Mouse (Mus musculus) neural tube, embryonic 14.5 days (tissue): ENCODE measurements around the gene Hoxb6. TPM values are rescaled to one million over a fixed set of nuclear protein-coding genes. Genes with fewer than 3 reads are reported as not detected.

Experiments
- ATAC-seq: fragments of 200-750 bp; cut with Nextera tagmentation; 2 replicates; pipeline ENCODE4 v1.8.0; 2017; ENCODE audit warnings: low read depth, mild to moderate bottlenecking, moderate TSS enrichment, moderate library complexity
- H3K27ac ChIP-seq: fragments of 300-500 bp; sonication (generic); 2 replicates; pipeline ENCODE4 v1.5.1; 2014; ENCODE audit warnings: low read depth, mild to moderate bottlenecking, control low read depth, low read length, moderate library complexity, mixed read lengths
- H3K27me3 ChIP-seq: fragments of 300-500 bp; sonication (generic); 2 replicates; pipeline ENCODE4 v1.6.1; 2014; ENCODE audit warnings: low read length; ENCODE audit not compliant: control insufficient read depth, insufficient read depth
- H3K36me3 ChIP-seq: fragments of 300-500 bp; sonication (generic); 2 replicates; pipeline ENCODE4 v1.6.1; 2014; ENCODE audit warnings: low read length, mixed read lengths; ENCODE audit not compliant: control insufficient read depth, insufficient read depth
- H3K4me1 ChIP-seq: fragments of 300-500 bp; sonication (generic); 2 replicates; pipeline ENCODE4 v1.6.1; 2014; ENCODE audit warnings: low read length; ENCODE audit not compliant: control insufficient read depth, insufficient read depth
- H3K4me2 ChIP-seq: fragments of 300-500 bp; sonication (generic); 2 replicates; pipeline ENCODE4 v1.6.1; 2014; ENCODE audit warnings: mild to moderate bottlenecking, low read depth, low read length, control low read depth
- H3K4me3 ChIP-seq: fragments of 300-500 bp; sonication (generic); 2 replicates; pipeline ENCODE4 v1.5.1; 2014; ENCODE audit warnings: low read depth, low read length, control low read depth, mixed read lengths
- H3K9ac ChIP-seq: fragments of 300-500 bp; sonication (generic); replicated peaks from 2 replicates; pipeline ENCODE4 v1.6.1; 2014; ENCODE audit warnings: low read depth, mild to moderate bottlenecking, control low read depth, low read length, mixed read lengths
- H3K9me3 ChIP-seq: fragments of 300-500 bp; sonication (generic); 2 replicates; pipeline ENCODE4 v1.6.1; 2016; ENCODE audit warnings: low read length; ENCODE audit not compliant: control insufficient read depth
- WGBS: fragments of 180-500 bp; shearing (Covaris S2); extraction: QIAGEN DNeasy Blood & Tissue Kit; methylation state at CpG from one replicate; pipeline ENCODE4 v1.1.7; 2014; 5-methylcytosine and 5-hydroxymethylcytosine counted together
- polyA plus RNA-seq: library from polyadenylated mRNA; unstranded; fragments of >200 nt; fragmentation: Nextera tagmentation; extraction: Ambion mirVana; gene quantifications from 2 replicates; pipeline ENCODE4 v1.2.1, GENCODE M21; 2014

The Hoxb6 gene
- 138 and 141 TPM in 2 replicates for polyA plus RNA-seq

GRCm38 (mm10) chr11:96291681-96292564 lies at the start of gene Hoxb6:
Hoxb6 (plus strand) TSS chr11:96292476.
- no peaks in the 10 kb centered on the region for H3K36me3 ChIP-seq
- WGBS: 2% methylated on average over 22 of the region's 22 CpGs
- peak; percentile 38 for ATAC-seq
- H3K27ac ChIP-seq: peak within 1 kb of the TSS; percentile 100
- H3K9me3 ChIP-seq: no peaks in the 10 kb centered on the region
- peak within 1 kb of the TSS; percentile 100 for H3K4me2 ChIP-seq
- peaks cover 26% of the 10 kb centered on the region for H3K4me1 ChIP-seq
- no peaks in the 10 kb centered on the region for H3K27me3 ChIP-seq
- peak within 1 kb of the TSS; percentile 95 for H3K4me3 ChIP-seq
- peak within 1 kb of the TSS; percentile 100 for H3K9ac ChIP-seq

- H3K4me1 ChIP-seq: peaks cover 16% of the 10 kb centered on the region
- no peaks in the 10 kb centered on the region for H3K27me3 ChIP-seq
- H3K36me3 ChIP-seq: no peaks in the 10 kb centered on the region
- peak; percentile 48 for ATAC-seq
- peak overlapping the region; percentile 56 for H3K4me2 ChIP-seq
- peak overlapping the region; percentile 45 for H3K4me3 ChIP-seq
- peak overlapping the region; percentile 75; the same call in 1 of the 2 replicates for H3K9ac ChIP-seq
- 0% methylated on average over 14 of the region's 14 CpGs for WGBS
- no peak overlapping the region for H3K27ac ChIP-seq
- no peaks in the 10 kb centered on the region for H3K9me3 ChIP-seq
These were observed 41.4 kb upstream of the Hoxb6 start for GRCm38 (mm10) chr11:96250901-96251300.

- peak; percentile 68 for ATAC-seq
- WGBS: under 1% methylated on average over 46 of the region's 46 CpGs
- Histone ChIP-seq H3K4me3 (peak overlapping the region; percentile 45), H3K4me1 (peaks cover 17% of the 10 kb centered on the region), H3K4me2 (peak overlapping the region; percentile 56), H3K9me3 (no peaks in the 10 kb centered on the region), H3K27ac (peak overlapping the region; percentile 83), H3K9ac (peak overlapping the region; percentile 75), H3K27me3 (no peaks in the 10 kb centered on the region), H3K36me3 (no peaks in the 10 kb centered on the region)
These were observed 40.7 kb upstream of the Hoxb6 start for GRCm38 (mm10) chr11:96251480-96252031.

- Histone ChIP-seq H3K27ac (peak overlapping the region; percentile 83), H3K9me3 (no peaks in the 10 kb centered on the region), H3K4me1 (peaks cover 17% of the 10 kb centered on the region), H3K9ac (peak overlapping the region; percentile 75), H3K4me2 (peak overlapping the region; percentile 56), H3K4me3 (peak overlapping the region; percentile 45), H3K36me3 (no peaks in the 10 kb centered on the region), H3K27me3 (0 out of 2 replicates have a peak, but pooled peaks cover 1% of the 10 kb centered on the region)
- WGBS: 3% methylated on average over 12 of the region's 12 CpGs
- ATAC-seq: no peak
These were observed 39.6 kb upstream of the Hoxb6 start for GRCm38 (mm10) chr11:96252541-96253120.

- ATAC-seq: no peak
- no peak overlapping the region; the same call in 1 of the 2 replicates for H3K9ac ChIP-seq
These were observed 38.1 kb upstream of the Hoxb6 start for GRCm38 (mm10) chr11:96254221-96254620.

GRCm38 (mm10) chr11:96255111-96255995 lies 36.9 kb upstream of the Hoxb6 start:
- ATAC-seq: no peak
- Histone ChIP-seq H3K27me3 (0 out of 2 replicates have a peak, but pooled peaks cover 2% of the 10 kb centered on the region), H3K4me3 (peak overlapping the region; percentile 31), H3K9ac (peak overlapping the region; percentile 47), H3K4me2 (peak overlapping the region; percentile 56), H3K9me3 (no peaks in the 10 kb centered on the region), H3K36me3 (no peaks in the 10 kb centered on the region), H3K27ac (no peak overlapping the region), H3K4me1 (peaks cover 21% of the 10 kb centered on the region)
- WGBS: 4% methylated on average over 39 of the region's 39 CpGs

More at GRCm38 (mm10) chr11:96254221-96254620, 38.1 kb upstream of the Hoxb6 start:
- Histone ChIP-seq H3K36me3 (no peaks in the 10 kb centered on the region), H3K27ac (no peak overlapping the region), H3K27me3 (0 out of 2 replicates have a peak, but pooled peaks cover 2% of the 10 kb centered on the region), H3K4me2 (peak overlapping the region; percentile 56), H3K9me3 (no peaks in the 10 kb centered on the region), H3K4me1 (peaks cover 17% of the 10 kb centered on the region), H3K4me3 (peak overlapping the region; percentile 45)
- WGBS: 3% methylated on average over 11 of the region's 11 CpGs

- H3K36me3 ChIP-seq: no peaks in the 10 kb centered on the region
- no peaks in the 10 kb centered on the region for H3K9me3 ChIP-seq
- peaks cover 25% of the 10 kb centered on the region for H3K4me1 ChIP-seq
- no peak overlapping the region for H3K27ac ChIP-seq
- ATAC-seq: no peak
- peak overlapping the region; percentile 56 for H3K4me2 ChIP-seq
- 6% methylated on average over 14 of the region's 14 CpGs for WGBS
- H3K27me3 ChIP-seq: 0 out of 2 replicates have a peak, but pooled peaks cover 2% of the 10 kb centered on the region
- H3K4me3 ChIP-seq: peak overlapping the region; percentile 31; the same call in 1 of the 2 replicates
- H3K9ac ChIP-seq: peak overlapping the region; percentile 47; the same call in 1 of the 2 replicates
These were observed 36.3 kb upstream of the Hoxb6 start for GRCm38 (mm10) chr11:96255996-96256445.

- ATAC-seq: no peak
- Histone ChIP-seq H3K4me2 (peak overlapping the region; percentile 9; the same call in 1 of the 2 replicates), H3K4me1 (peaks cover 28% of the 10 kb centered on the region), H3K9me3 (no peaks in the 10 kb centered on the region), H3K27ac (no peak overlapping the region), H3K9ac (no peak overlapping the region), H3K4me3 (no peak overlapping the region), H3K36me3 (no peaks in the 10 kb centered on the region), H3K27me3 (0 out of 2 replicates have a peak, but pooled peaks cover 2% of the 10 kb centered on the region)
- WGBS: 33% methylated on average over 2 of the region's 2 CpGs
These were observed 35.1 kb upstream of the Hoxb6 start for GRCm38 (mm10) chr11:96257141-96257540.
